Mouse (Mus musculus) cerebellum, adult 2 months (tissue): ENCODE data around the gene Zranb3.

Experiments
- CTCF ChIP-seq: fragments of 200-500 bp; IDR thresholded peaks from 2 replicates; pipeline ENCODE4 v1.5.1; 2011; ENCODE audit warnings: low read depth, mild to moderate bottlenecking, control low read depth, low read length, moderate library complexity, borderline replicate concordance; ENCODE audit not compliant: insufficient read depth
- POLR2A ChIP-seq: fragments of 200-500 bp; IDR thresholded peaks from 2 replicates; pipeline ENCODE4 v1.6.1; 2011; ENCODE audit warnings: low read length, control low read depth, borderline replicate concordance; ENCODE audit not compliant: insufficient read depth

DNA sequence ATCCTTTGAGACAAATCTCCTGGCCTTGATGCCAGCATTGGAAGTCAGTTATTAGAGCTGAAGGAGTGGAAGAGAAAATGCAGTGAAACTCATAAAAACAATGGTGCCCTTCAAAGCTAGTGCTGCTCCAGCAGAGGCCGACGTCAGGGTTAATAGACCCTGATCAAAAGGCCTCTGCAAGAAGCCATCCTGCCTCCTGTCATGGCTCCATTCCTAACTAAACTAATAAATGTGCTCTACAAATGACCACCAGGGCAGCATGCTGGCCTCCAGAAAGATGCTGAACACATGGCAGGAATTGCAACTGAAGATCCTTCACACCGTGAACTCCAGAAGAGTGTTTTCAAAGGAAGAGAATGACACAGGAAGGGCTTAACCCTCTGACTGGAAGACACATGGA lies 117.5 kb downstream of the Zranb3 start:
- TF ChIP-seq CTCF (no peak), POLR2A (no peak)
